Mouse (Mus musculus) megakaryocyte, embryonic 14.5 days (primary cell): ENCODE measurements around the gene Zfp941.

Experiments used
- FLI1 ChIP-seq: IDR thresholded peaks from 2 replicates; pipeline ENCODE4 v1.6.1; 2012; ENCODE audit warnings: low read length, inconsistent platforms, mixed read lengths
- GATA1 ChIP-seq: IDR thresholded peaks from 3 replicates; pipeline ENCODE4 v1.6.1; 2012; ENCODE audit warnings: mixed read lengths, low read length, inconsistent platforms, borderline replicate concordance

DNA sequence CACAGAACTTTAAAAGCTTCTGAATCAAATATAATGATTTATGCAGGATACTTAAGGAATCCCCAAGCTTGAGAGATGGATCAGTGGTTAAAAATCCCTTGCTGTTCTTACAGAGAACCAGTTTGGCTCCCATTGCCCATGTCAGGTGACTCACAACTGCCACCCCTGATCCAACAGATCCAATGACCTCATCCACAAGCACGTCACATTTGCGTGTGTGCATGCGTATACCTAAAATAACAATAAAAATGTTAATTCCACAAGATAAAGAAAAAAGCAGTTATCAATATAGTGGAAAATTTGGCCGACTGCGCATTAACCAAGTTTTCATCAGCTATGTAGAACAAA is 699 bp downstream of the Zfp941 start:
- TF ChIP-seq GATA1: no peak
- TF ChIP-seq FLI1: no peak
